Mouse (Mus musculus) left cerebral cortex, postnatal 36 days (tissue): ENCODE data around the gene Ice2. TPM values are rescaled to one million over a fixed set of nuclear protein-coding genes. Genes with fewer than 3 reads are reported as not detected.

Source experiments
- DNase-seq, 2 experiments: peaks; one replicate each; pipeline ENCODE4 v3.0.0; 2021 to 2022; ENCODE audit warnings: low spot score in 2 of 2, mixed read lengths in 1 of 2
- intact Hi-C: fragments of 180-260 bp; cut with DNase I; formaldehyde crosslinking; loops from one replicate; pipeline ENCODE4 v1.15.1; 2025
- total RNA-seq, 2 experiments: library from RNA; stranded (reverse); gene quantifications; 2 replicates each; pipeline ENCODE4 v1.2.3; 2021

Gene Ice2
- 10 to 100 TPM in 1 of 2 experiments, 1 to 10 TPM in 1; 8.7 to 12.0 TPM for total RNA-seq

DNA sequence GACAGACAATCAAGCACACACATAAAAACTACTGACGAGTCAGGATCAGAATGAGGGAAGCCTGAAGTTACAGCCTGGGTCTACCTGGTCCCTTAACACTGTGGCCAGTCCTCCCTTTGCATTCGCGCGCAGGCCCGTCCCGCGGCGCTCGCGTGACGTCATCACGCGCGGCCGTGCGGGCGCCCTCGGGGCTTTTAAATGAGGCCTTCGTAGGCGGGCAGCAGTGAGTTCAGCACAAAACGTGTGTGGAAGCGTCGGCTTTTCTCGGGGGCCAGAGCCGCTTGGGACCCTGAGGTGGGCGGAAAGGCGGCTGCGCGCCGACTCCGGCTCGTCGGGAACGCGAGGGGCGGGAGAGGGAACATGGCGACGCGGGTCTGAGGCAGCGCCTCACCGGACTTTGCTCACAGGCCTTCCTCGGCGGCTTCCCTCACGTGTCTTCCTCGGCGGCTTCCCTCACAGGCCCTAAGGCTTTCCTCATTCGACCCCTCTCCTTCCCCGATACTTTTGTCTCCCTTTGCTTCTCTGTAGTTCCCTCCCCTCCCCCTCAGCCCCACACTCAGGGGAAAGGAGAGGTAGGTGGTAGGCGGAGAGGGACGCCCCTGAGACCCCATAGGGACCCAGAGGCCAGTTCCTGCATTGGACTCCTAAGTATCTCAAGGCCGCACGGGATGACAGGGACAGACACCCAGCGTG lies at the start of gene Ice2:
Gene Ice2, plus strand, starts transcription at position 147 of the 693 bp plus-strand sequence.
- intact Hi-C loops, result no loop called here
- DNase-seq, result peak; percentile 73 to 82

GRCm38 (mm10) chr9:69349537-69349936 lies 48.2 kb upstream of the Ice2 start:
- intact Hi-C loops, result no loop called here
- no peak for DNase-seq

DNA sequence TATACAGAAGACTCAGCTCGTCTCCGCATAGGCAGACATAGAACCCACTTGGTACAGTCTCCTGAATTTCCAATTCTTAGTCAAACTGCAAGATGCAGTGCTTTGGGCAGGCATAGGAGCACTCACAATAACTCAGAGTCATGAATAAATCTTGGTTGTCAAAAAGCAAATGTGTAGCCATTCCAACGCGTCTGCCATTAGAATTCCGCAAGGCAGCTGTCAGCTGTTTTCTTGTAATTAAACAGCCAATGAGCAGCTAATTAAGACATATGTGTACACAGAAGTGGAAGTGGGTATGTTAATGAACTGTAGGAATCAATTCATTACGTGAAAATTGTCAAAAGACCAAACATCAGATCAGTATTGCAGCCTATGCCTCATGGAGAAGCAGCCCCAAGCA lies 43.5 kb upstream of the Ice2 start:
- no peak for DNase-seq
- intact Hi-C loops, result no loop called here

GRCm38 (mm10) chr9:69357834-69358233 lies 39.9 kb upstream of the Ice2 start:
- intact Hi-C loops, result loop anchor here (5.0 kb wide), 1 partner anchor 124 kb away; no protein-coding TSS in a partner anchor
- peak; percentile 42 to 56 for DNase-seq

DNA sequence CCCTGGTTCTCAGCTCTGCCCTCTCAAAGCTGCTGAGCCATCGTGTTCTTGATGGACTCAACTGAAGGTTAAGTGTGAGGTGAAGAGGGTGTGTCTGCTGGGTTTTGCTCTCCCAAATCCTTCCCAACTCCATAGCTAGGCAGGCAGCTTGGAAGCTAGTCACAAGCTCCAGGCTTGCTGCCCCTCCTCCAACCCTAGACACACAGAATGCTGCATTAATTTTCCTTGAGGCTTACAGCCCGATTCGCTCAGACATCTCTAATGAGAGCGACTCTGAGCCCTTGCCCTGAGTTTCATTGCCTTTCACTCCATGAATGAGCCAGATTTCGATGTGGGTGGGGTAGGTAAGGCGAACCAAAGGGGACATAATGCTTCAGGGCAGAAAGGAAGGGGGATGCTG lies 38.9 kb upstream of the Ice2 start:
- no peak for DNase-seq
- intact Hi-C loops, result loop anchor here (5.0 kb wide), 1 partner anchor 124 kb away; no protein-coding TSS in a partner anchor

DNA sequence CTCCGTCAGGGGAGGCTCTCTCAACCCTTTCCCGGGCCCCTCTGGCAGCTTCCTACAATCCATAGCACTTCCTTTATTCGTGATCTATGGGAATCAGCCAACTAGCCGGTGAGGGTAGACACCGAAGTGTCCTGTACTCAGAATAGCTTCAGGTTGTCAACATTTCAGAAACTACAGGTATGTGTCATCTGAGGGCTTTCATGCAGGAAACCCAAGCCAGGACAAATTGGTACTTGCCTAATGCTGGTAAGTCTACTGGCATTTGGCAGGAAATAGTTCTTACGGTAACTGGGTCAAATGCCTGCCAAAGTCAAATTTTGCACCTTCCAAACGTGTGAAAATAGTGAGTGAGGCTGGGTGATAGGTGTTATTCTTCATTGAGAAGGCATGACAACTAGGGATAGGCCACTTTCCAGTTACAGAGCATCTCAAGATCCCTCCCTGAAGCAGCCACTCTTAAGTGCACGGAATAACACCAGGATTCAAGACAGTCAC lies 35.7 kb upstream of the Ice2 start:
- intact Hi-C loops, result no loop called here
- DNase-seq, result no peak

DNA sequence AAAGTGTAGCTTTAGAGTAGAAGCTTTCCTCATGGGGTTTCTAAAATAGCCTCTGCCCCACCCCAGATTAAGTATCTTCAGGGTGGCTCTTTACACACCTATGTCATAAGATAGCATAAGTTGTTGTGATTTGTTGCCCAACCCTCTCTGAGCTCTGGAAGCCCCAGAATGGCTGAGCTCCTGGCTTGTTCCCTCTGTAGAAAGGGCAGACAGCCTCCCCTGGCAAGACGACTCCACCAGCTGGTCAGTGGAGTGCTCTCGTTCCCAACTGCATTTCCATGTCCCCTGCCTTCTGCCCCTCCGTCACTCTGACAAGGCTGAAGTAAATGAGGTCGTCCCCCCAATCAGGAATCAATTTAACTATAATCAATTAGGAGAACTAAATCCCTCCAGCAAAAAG lies 34.9 kb upstream of the Ice2 start:
- intact Hi-C loops, result no loop called here
- DNase-seq, result no peak

GRCm38 (mm10) chr9:69364117-69364516 lies 33.6 kb upstream of the Ice2 start:
- no peak for DNase-seq
- intact Hi-C loops, result no loop called here

DNA sequence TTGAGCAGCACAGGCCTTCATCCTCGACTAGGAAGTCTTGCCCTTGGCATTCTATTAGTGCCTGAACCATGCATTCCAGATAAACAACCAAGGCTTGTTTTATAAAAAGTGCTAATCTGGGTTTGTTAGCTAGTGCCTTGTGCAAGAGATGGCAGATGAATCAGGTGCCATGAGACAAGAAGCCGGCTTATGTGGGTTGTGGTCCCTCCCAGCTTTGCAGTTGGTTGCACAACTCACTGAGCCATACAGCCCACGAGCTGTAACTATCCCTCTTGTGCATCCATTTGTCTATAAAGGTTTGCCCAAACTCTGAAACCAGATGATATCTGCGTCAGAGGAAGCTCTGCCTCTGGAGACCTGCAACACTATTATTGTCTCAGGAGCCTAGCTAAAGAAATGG lies 30.7 kb upstream of the Ice2 start:
- intact Hi-C loops, result loop anchor here (5.0 kb wide), 1 partner anchor 110 kb away; no protein-coding TSS in a partner anchor
- DNase-seq, result no peak

GRCm38 (mm10) chr9:69368071-69368470 lies 29.6 kb upstream of the Ice2 start:
- intact Hi-C loops, result loop anchor here (5.0 kb wide), 1 partner anchor 109 kb away; no protein-coding TSS in a partner anchor
- DNase-seq, result peak; percentile 54 to 59

GRCm38 (mm10) chr9:69371046-69371724 lies 26.5 kb upstream of the Ice2 start:
- no peak for DNase-seq
- intact Hi-C loops, result no loop called here

GRCm38 (mm10) chr9:69372871-69373270 lies 24.8 kb upstream of the Ice2 start:
- intact Hi-C loops, result no loop called here
- no peak for DNase-seq

GRCm38 (mm10) chr9:69376982-69377653 lies 20.6 kb upstream of the Ice2 start:
- no peak for DNase-seq
- intact Hi-C loops, result no loop called here

DNA sequence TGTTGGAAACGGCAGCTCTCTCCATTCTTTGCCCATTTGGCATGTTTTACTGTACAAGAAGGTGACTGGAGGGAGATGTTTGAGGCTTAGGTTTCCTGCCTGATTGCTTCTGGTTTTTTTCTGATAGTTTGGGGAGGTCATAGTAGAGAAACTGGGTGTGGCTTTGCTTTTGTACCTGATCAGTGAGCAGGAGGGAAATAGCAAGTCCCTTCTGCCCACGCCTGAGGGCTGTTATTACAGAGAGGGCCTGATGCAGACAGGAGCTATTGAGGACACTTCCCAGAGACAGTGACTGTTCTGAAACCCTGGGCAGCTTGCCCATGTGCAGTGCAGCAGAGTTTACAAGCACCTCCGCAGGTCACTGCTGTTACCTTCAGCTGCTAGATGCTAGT lies 20.1 kb upstream of the Ice2 start:
- intact Hi-C loops, result no loop called here
- no peak for DNase-seq

DNA sequence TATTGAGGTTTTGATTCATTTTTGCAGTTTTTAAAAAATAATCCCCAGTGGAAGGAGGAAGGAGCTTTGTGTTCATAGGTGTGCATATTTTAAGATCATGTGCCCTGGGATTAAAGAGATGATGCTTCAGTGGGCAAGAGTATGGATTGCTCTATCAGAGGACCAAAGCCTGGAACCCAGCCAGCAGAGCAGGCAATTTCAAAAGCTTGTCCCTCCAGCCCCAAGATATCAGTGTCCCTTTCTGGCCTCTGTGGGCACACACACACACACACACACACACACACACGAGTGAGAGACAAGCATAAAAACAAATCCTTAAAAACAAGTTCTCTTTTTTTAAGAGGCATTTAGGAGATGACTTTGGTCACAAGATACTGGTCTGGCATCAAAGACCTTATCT lies 17.2 kb upstream of the Ice2 start:
- intact Hi-C loops, result no loop called here

DNA sequence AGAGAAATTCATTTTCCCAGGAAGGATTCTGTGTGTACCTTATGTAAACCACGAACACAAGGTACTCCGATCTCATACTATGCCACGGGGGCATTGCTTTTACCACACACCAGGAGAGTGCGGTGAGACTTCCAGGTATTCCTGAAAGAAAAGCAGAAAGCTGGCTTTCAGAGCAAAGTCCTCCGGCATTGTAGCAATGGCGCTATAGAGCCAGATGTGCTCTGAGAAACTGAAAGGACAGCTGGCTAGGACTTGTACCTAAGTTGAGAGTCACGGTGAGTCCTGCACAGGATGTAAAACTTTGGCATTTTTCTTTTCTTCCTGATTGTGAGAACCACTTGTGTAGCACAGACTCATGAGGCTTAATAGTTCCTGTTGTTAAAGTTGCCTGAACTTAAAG lies 16.0 kb upstream of the Ice2 start:
- intact Hi-C loops, result no loop called here
- no peak for DNase-seq

More for the DNA sequence above, 17.2 kb upstream of the Ice2 start:
- no peak for DNase-seq

DNA sequence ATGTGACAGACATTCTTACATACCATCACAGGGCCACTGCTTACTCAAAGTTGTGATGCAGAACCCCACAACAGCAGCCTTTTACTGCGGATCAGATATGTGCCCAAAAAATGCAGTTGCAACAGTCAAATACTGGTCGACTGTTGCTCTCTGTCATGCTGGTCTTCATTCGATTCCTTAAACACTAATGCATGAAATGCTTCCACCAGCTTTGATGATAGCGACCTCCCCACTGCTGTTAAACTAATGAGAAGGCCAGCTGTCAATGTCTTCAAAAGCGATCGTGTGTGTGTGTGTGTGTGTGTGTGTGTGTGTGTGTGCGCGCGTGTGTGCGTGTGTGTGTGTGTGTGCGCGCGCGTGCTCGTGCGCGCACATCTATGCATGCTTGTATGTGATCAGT lies 13.2 kb upstream of the Ice2 start:
- DNase-seq, result no peak
- intact Hi-C loops, result no loop called here

DNA sequence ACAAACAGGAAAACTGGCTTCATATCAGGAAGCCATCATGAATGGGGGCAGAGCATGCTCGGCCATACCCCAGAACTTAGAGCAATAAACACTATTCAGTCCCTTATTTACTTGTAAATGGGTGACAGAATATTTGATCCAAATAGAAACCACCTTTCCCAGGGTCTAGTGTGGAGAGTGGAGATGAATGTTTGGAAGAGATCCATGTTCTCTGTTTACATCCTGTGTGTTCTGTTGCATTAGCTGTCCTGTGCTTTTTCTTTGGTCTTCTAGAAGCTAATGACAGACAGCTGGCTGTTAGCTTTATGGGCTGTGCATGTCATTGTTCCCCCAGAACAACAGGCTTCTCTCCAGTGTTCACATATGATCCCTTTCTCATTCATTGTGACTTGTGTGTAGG lies 12.8 kb upstream of the Ice2 start:
- intact Hi-C loops, result no loop called here
- no peak for DNase-seq

- intact Hi-C loops, result no loop called here
- no peak for DNase-seq
These were observed 10.4 kb upstream of the Ice2 start for GRCm38 (mm10) chr9:69387296-69387695.

DNA sequence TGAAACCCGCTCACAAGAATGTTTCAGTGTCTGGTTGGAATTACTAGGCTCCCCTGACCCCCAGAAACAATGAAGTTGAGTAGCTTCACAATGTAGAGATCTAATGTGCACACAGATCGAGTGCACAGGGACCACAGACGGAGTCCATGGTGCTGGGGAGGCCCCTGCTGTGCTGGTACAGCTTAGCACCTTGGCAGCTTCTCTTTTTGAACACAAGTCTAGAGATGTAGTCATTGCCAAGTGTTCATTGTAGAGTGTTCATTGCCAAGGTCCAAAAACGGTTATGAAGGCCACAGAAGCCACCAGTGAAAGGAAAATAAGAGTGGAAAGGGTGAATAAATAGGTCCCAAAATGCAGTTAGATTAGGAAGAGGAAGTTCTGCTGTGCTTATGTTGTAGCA lies 7.1 kb upstream of the Ice2 start:
- intact Hi-C loops, result no loop called here
- DNase-seq, result no peak
